ENCODE assay signal across 19 mouse cellular contexts in genomic region chr7:3421297-3421696, GRCm38 (mm10). TPM values are rescaled to one million over a fixed set of nuclear protein-coding genes. Genes with fewer than 3 reads are reported as not detected.
"Had no signal": no experiment of that assay in that cellular context is flagged by ENCODE, and none has a peak within 500 bp of the region (broad histone marks: within the 10 kb centered on the region; RNA-seq: fewer than 3 reads in every experiment).

No protein-coding gene starts in this region.

- H3K4me2 ChIP-seq: intestine, embryonic 15.5 days; limb, embryonic 15.5 days; liver, embryonic 13.5 days; lung, embryonic 15.5 days; midbrain, embryonic 11.5 days; midbrain, embryonic 15.5 days; neural tube, embryonic 13.5 days had no signal

- H3K27ac ChIP-seq: intestine, embryonic 15.5 days; limb, embryonic 15.5 days; liver, embryonic 13.5 days; lung, embryonic 15.5 days; macrophage; midbrain, embryonic 15.5 days; neural tube, embryonic 13.5 days had no signal

- H3K9ac ChIP-seq: intestine, embryonic 15.5 days; limb, embryonic 15.5 days; liver, embryonic 13.5 days; liver, postnatal 0 days; lung, embryonic 15.5 days; midbrain, embryonic 15.5 days; neural tube, embryonic 13.5 days had no signal

- H3K4me3 ChIP-seq: intestine, embryonic 15.5 days; limb, embryonic 15.5 days; liver, embryonic 13.5 days; lung, embryonic 15.5 days; megakaryocyte, embryonic 14.5 days; midbrain, embryonic 15.5 days; neural tube, embryonic 13.5 days had no signal

- H3K4me1 ChIP-seq: liver, embryonic 13.5 days; lung, embryonic 15.5 days; megakaryocyte, embryonic 14.5 days had no signal

- H3K36me3 ChIP-seq: intestine, embryonic 15.5 days; limb, embryonic 15.5 days; liver, embryonic 13.5 days; lung, embryonic 15.5 days; midbrain, embryonic 15.5 days; neural tube, embryonic 13.5 days had no signal

- H3K9me3 ChIP-seq: intestine, embryonic 15.5 days; limb, embryonic 15.5 days; liver, embryonic 13.5 days; lung, embryonic 15.5 days; midbrain, embryonic 15.5 days; neural tube, embryonic 13.5 days had no signal

- ATAC-seq: intestine, embryonic 15.5 days; liver, postnatal 0 days; midbrain, embryonic 15.5 days had no signal

- DNase-seq: kidney, adult 8-10 months; kidney, postnatal 25 days; layer of hippocampus, adult 9-11 months; left cerebral cortex, postnatal 4 days; liver, embryonic 13.5 days; liver, postnatal 0 days; lung, postnatal 14 days; retina, postnatal 1 day; right cerebral cortex, postnatal 4 days; thymus, postnatal 4 days had no signal

RNA-seq across cellular contexts. Expression of gene Cacng6, which starts 2.7 kb away (rescaled TPM):
- total RNA-seq: monocyte, adult 5-6 weeks had no signal
- polyA plus RNA-seq: liver, postnatal 0 days; lung, embryonic 15.5 days; macrophage; midbrain, embryonic 11.5 days; midbrain, embryonic 15.5 days had no signal

RNA-seq across cellular contexts. Expression of gene Cacng8, which starts 30.8 kb away (rescaled TPM):
- total RNA-seq: monocyte, adult 5-6 weeks had no signal
- polyA plus RNA-seq: liver, postnatal 0 days; macrophage had no signal
